In genomic region chr10:79778006-79778405, GRCm38 (mm10) we compare ENCODE assay signal across 8 mouse cellular contexts. TPM values are rescaled to one million over a fixed set of nuclear protein-coding genes. Genes with fewer than 3 reads are reported as not detected.
DNase-seq lines count a peak whose midpoint lies in the region; ATAC-seq and TF ChIP-seq lines count a peak whose summit lies in the region.

No protein-coding gene starts in this region.

- TF ChIP-seq CTCF in kidney, adult 2 months (conservative IDR thresholded peaks at IDR 0.05; ENCODE audit: insufficient read depth, insufficient read length, low read depth, low read length), result no peak
- TF ChIP-seq CTCF in brain, embryonic 14.5 days (IDR thresholded peaks at IDR 0.05; ENCODE audit: borderline replicate concordance, extremely low read depth, insufficient read depth, insufficient read length), result no peak
- no peak for TF ChIP-seq CTCF in lung, adult 2 months (IDR thresholded peaks at IDR 0.05; ENCODE audit: insufficient read depth, low read length)
- TF ChIP-seq CTCF in left cerebral cortex, adult 2 months (IDR thresholded peaks at IDR 0.05), result no peak

- TF ChIP-seq POLR2A in kidney, adult 2 months (IDR thresholded peaks at IDR 0.05; ENCODE audit: low read depth, low read length), result no peak
- TF ChIP-seq POLR2A in brain, embryonic 14.5 days (IDR thresholded peaks at IDR 0.05; ENCODE audit: borderline replicate concordance, extremely low read depth, insufficient read depth, insufficient read length, poor library complexity, severe bottlenecking), result no peak
- TF ChIP-seq POLR2A in lung, adult 2 months (IDR thresholded peaks at IDR 0.05; ENCODE audit: borderline replicate concordance, extremely low read depth, low read depth, low read length), result no peak

- peak; percentile 42 for DNase-seq in kidney, adult 2 months
- no peak for DNase-seq in kidney, adult 8-10 months
- DNase-seq in brain, embryonic 14.5 days (ENCODE audit: low read depth), result peak; percentile 77
- peak; percentile 52 for DNase-seq in lung, adult 2 months
- peak; percentile 47 for DNase-seq in urinary bladder, postnatal 25 days (ENCODE audit: low spot score)
- no peak for DNase-seq in left cerebral cortex, adult 2 months (ENCODE audit: extremely low spot score in 1 of 2, low spot score in 2 of 2)
- DNase-seq in gastrocnemius, postnatal 36 days, result no peak

- peak overlapping the region; percentile 48 for H3K9ac ChIP-seq in heart, embryonic 16.5 days (ENCODE audit: low read length)

- intact Hi-C loops in left cerebral cortex, adult 2 months (cut with DNase I), result no loop called here
- intact Hi-C loops in gastrocnemius, postnatal 36 days (cut with DNase I), result no loop called here

- 16% methylated on average over 15 of the region's 15 CpGs for WGBS in kidney, adult 2 months
- 7% methylated on average over 15 of the region's 15 CpGs for WGBS in heart, embryonic 16.5 days
- 12% methylated on average over 15 of the region's 15 CpGs for WGBS in lung, adult 2 months

- peak; percentile 47 for ATAC-seq in heart, embryonic 16.5 days (replicated peaks; ENCODE audit: extremely low read depth, insufficient read depth, low FRiP score)

- H3K27me3 ChIP-seq in kidney, adult 2 months (replicated peaks; ENCODE audit: control insufficient read depth, insufficient read depth, low read length), result no peaks in the 10 kb centered on the region
- peaks cover 4% of the 10 kb centered on the region; the same call in 1 of the 2 replicates for H3K27me3 ChIP-seq in heart, embryonic 16.5 days (ENCODE audit: control insufficient read depth, insufficient read depth, low read length)

- 0 out of 2 replicates have a peak overlapping the region, but pooled peaks have one; percentile 5 for H3K27ac ChIP-seq in kidney, adult 2 months (ENCODE audit: insufficient read depth, low read depth, low read length)
- H3K27ac ChIP-seq in heart, embryonic 16.5 days (ENCODE audit: low read length), result peak overlapping the region; percentile 75
- no peak overlapping the region for H3K27ac ChIP-seq in left cerebral cortex, adult 2 months

- peak overlapping the region; percentile 73 for H3K4me2 ChIP-seq in heart, embryonic 16.5 days (ENCODE audit: low read depth, low read length)

- peaks cover 5% of the 10 kb centered on the region; the same call in 1 of the 2 replicates for H3K9me3 ChIP-seq in heart, embryonic 16.5 days (replicated peaks; ENCODE audit: control insufficient read depth, low read length)

- peak overlapping the region; percentile 2; the same call in 1 of the 2 replicates for H3K4me3 ChIP-seq in kidney, adult 2 months (ENCODE audit: insufficient read depth, low read depth, low read length)
- H3K4me3 ChIP-seq in heart, embryonic 16.5 days (ENCODE audit: low read length), result peak overlapping the region; percentile 56
- peak overlapping the region; percentile 35 for H3K4me3 ChIP-seq in lung, adult 2 months (replicated peaks; ENCODE audit: extremely low read depth, low read depth, low read length)
- no peak overlapping the region for H3K4me3 ChIP-seq in left cerebral cortex, adult 2 months

- no peaks in the 10 kb centered on the region for H3K36me3 ChIP-seq in kidney, adult 2 months (ENCODE audit: control insufficient read depth, insufficient read depth, low read length)
- no peaks in the 10 kb centered on the region for H3K36me3 ChIP-seq in heart, embryonic 16.5 days (ENCODE audit: control insufficient read depth, insufficient read depth)

- no peaks in the 10 kb centered on the region for H3K4me1 ChIP-seq in kidney, adult 2 months (ENCODE audit: control insufficient read depth, insufficient read depth, low read length)
- peaks cover 26% of the 10 kb centered on the region for H3K4me1 ChIP-seq in heart, embryonic 16.5 days (ENCODE audit: control insufficient read depth, insufficient read depth, low read length)
- H3K4me1 ChIP-seq in lung, adult 2 months (ENCODE audit: control insufficient read depth, insufficient read depth, low read length), result peaks cover 9% of the 10 kb centered on the region

RNA-seq across cellular contexts. Expression of gene Fstl3, which starts 0.9 kb away (rescaled TPM):
- polyA plus RNA-seq in kidney, adult 2 months (2012; rRNA removed), result 17.0 and 24.1 TPM in 2 replicates
- 1.7 and 2.2 TPM in 2 replicates for polyA plus RNA-seq in brain, embryonic 14.5 days (2012; rRNA removed)
- 22.6 and 26.7 TPM in 2 replicates for polyA plus RNA-seq in heart, embryonic 16.5 days (2015; fragmentation: Nextera tagmentation; extraction: Ambion mirVana)
- polyA plus RNA-seq in lung, adult 2 months (2012; rRNA removed), result 65.8 and 72.7 TPM in 2 replicates
- total RNA-seq in left cerebral cortex, adult 2 months (2021), result 1 to 10 TPM; 2.5 to 2.6 TPM
- 1 to 10 TPM; 1.2 to 1.8 TPM for total RNA-seq in gastrocnemius, postnatal 36 days (2021)

RNA-seq across cellular contexts. Expression of gene Rnf126, which starts 11.3 kb away (rescaled TPM):
- 90.2 and 122 TPM in 2 replicates for polyA plus RNA-seq in kidney, adult 2 months (2012; rRNA removed)
- polyA plus RNA-seq in brain, embryonic 14.5 days (2012; rRNA removed), result 157 and 182 TPM in 2 replicates
- polyA plus RNA-seq in heart, embryonic 16.5 days (2015; fragmentation: Nextera tagmentation; extraction: Ambion mirVana), result 56.0 and 57.4 TPM in 2 replicates
- polyA plus RNA-seq in lung, adult 2 months (2012; rRNA removed), result 103 and 134 TPM in 2 replicates
- 10 to 100 TPM; 93.3 to 97.5 TPM for total RNA-seq in left cerebral cortex, adult 2 months (2021)
- 10 to 100 TPM; 35.1 to 40.1 TPM for total RNA-seq in gastrocnemius, postnatal 36 days (2021)

RNA-seq across cellular contexts. Expression of gene Prss57, which starts 12.8 kb away (rescaled TPM):
- 0.03 and 0.08 TPM in 2 replicates for polyA plus RNA-seq in kidney, adult 2 months (2012; rRNA removed)
- 0.05 and 0.14 TPM in 2 replicates for polyA plus RNA-seq in brain, embryonic 14.5 days (2012; rRNA removed)
- 2.9 and 7.9 TPM in 2 replicates for polyA plus RNA-seq in heart, embryonic 16.5 days (2015; fragmentation: Nextera tagmentation; extraction: Ambion mirVana)
- polyA plus RNA-seq in lung, adult 2 months (2012; rRNA removed), result 0.20 TPM in 1 of 2 replicates, not detected in the other
- total RNA-seq in left cerebral cortex, adult 2 months (2021), result under 1 TPM; 0.58 to 0.75 TPM
- total RNA-seq in gastrocnemius, postnatal 36 days (2021), result not detected

RNA-seq across cellular contexts. Expression of gene Palm, which starts 15.4 kb away (rescaled TPM):
- polyA plus RNA-seq in kidney, adult 2 months (2012; rRNA removed), result 110 and 121 TPM in 2 replicates
- polyA plus RNA-seq in brain, embryonic 14.5 days (2012; rRNA removed), result 157 and 219 TPM in 2 replicates
- polyA plus RNA-seq in heart, embryonic 16.5 days (2015; fragmentation: Nextera tagmentation; extraction: Ambion mirVana), result 59.6 and 67.6 TPM in 2 replicates
- 34.2 and 38.5 TPM in 2 replicates for polyA plus RNA-seq in lung, adult 2 months (2012; rRNA removed)
- 100 to 1,000 TPM; 293 to 312 TPM for total RNA-seq in left cerebral cortex, adult 2 months (2021)
- total RNA-seq in gastrocnemius, postnatal 36 days (2021), result 10 to 100 TPM; 13.8 to 21.4 TPM

RNA-seq across cellular contexts. Expression of gene Fgf22, which starts 23.1 kb away (rescaled TPM):
- polyA plus RNA-seq in kidney, adult 2 months (2012; rRNA removed), result not detected in 2 replicates
- polyA plus RNA-seq in brain, embryonic 14.5 days (2012; rRNA removed), result 0.28 and 0.74 TPM in 2 replicates
- polyA plus RNA-seq in heart, embryonic 16.5 days (2015; fragmentation: Nextera tagmentation; extraction: Ambion mirVana), result 0.13 TPM in 1 of 2 replicates, not detected in the other
- polyA plus RNA-seq in lung, adult 2 months (2012; rRNA removed), result 0.10 and 1.0 TPM in 2 replicates
- total RNA-seq in left cerebral cortex, adult 2 months (2021), result 1 to 10 TPM; 4.5 to 4.8 TPM
- total RNA-seq in gastrocnemius, postnatal 36 days (2021), result not detected

Comparison
In these comparisons a context has a peak if more than half of its experiments do, and no peak if none do; other contexts are left out.
1. DNase-seq: peak in kidney, adult 2 months (single experiment), brain, embryonic 14.5 days (single experiment), lung, adult 2 months (single experiment) and urinary bladder, postnatal 25 days (single experiment); none in kidney, adult 8-10 months (0 of 2), left cerebral cortex, adult 2 months (0 of 2) and gastrocnemius, postnatal 36 days (0 of 2).